Mouse (Mus musculus): ENCODE data around the gene Eif2b2. TPM values are rescaled to one million over a fixed set of nuclear protein-coding genes. Genes with fewer than 3 reads are reported as not detected.

Gene Eif2b2
- polyA plus RNA-seq, 1 experiment from 2014 or later: 36.4 TPM

Small RNA genes lying within 50 kb of the gene (microRNA-seq; reads per million reads assigned to microRNA genes)
- not detected for gene Mir6938

Other genes with a start within 250 kb of the Eif2b2 start
- gene Fcf1, start 248.6 kb upstream of the Eif2b2 start, polyA plus RNA-seq (2015; fragmentation: Nextera tagmentation; extraction: Ambion mirVana): 74.8 and 79.8 TPM in 2 replicates
- gene Arel1, start 248.6 kb upstream of the Eif2b2 start, polyA plus RNA-seq (2015; fragmentation: Nextera tagmentation; extraction: Ambion mirVana): 14.6 and 14.8 TPM in 2 replicates
- 6.2 and 7.1 TPM in 2 replicates for gene Ylpm1, start 223.2 kb upstream of the Eif2b2 start, polyA plus RNA-seq (2015; fragmentation: Nextera tagmentation; extraction: Ambion mirVana)
- 2.8 and 3.1 TPM in 2 replicates for gene Prox2, start 108.7 kb upstream of the Eif2b2 start, polyA plus RNA-seq (2015; fragmentation: Nextera tagmentation; extraction: Ambion mirVana)
- gene Dlst, start 108.6 kb upstream of the Eif2b2 start, polyA plus RNA-seq (2015; fragmentation: Nextera tagmentation; extraction: Ambion mirVana): 69.4 and 73.5 TPM in 2 replicates
- 0.56 and 0.64 TPM in 2 replicates for gene Rps6kl1, start 68.2 kb upstream of the Eif2b2 start, polyA plus RNA-seq (2015; fragmentation: Nextera tagmentation; extraction: Ambion mirVana)
- 0.52 and 0.56 TPM in 2 replicates for gene Pgf, start 41.7 kb upstream of the Eif2b2 start, polyA plus RNA-seq (2015; fragmentation: Nextera tagmentation; extraction: Ambion mirVana)
- 2.1 and 2.4 TPM in 2 replicates for gene Mlh3, start 51.1 kb downstream of the Eif2b2 start, polyA plus RNA-seq (2015; fragmentation: Nextera tagmentation; extraction: Ambion mirVana)
- gene Acyp1, start 69.0 kb downstream of the Eif2b2 start, polyA plus RNA-seq (2015; fragmentation: Nextera tagmentation; extraction: Ambion mirVana): 36.6 and 50.7 TPM in 2 replicates
- gene Zc2hc1c, start 69.1 kb downstream of the Eif2b2 start, polyA plus RNA-seq (2015; fragmentation: Nextera tagmentation; extraction: Ambion mirVana): 0.08 and 0.12 TPM in 2 replicates
- 5.7 and 6.1 TPM in 2 replicates for gene Nek9, start 119.9 kb downstream of the Eif2b2 start, polyA plus RNA-seq (2015; fragmentation: Nextera tagmentation; extraction: Ambion mirVana)
- gene Tmed10, start 155.4 kb downstream of the Eif2b2 start, polyA plus RNA-seq (2015; fragmentation: Nextera tagmentation; extraction: Ambion mirVana): 162 and 163 TPM in 2 replicates